Mouse (Mus musculus) embryonic facial prominence, embryonic 15.5 days (tissue): ENCODE results near the gene Dkkl1. TPM values are rescaled to one million over a fixed set of nuclear protein-coding genes. Genes with fewer than 3 reads are reported as not detected.
A peak's percentile ranks its signal among the peaks of the same experiment; 100 is the strongest.
"Not testable (repeated sequence)": the region's sequence is repeated elsewhere in the genome, so short reads cannot be mapped to it uniquely, and the experiment has no call there.

ENCODE experiments used
- ATAC-seq: fragments of 200-750 bp; cut with Nextera tagmentation; 2 replicates; pipeline ENCODE4 v1.8.0; 2017; ENCODE audit warnings: low read depth, moderate TSS enrichment; ENCODE audit not compliant: insufficient number of reproducible peaks, low FRiP score, low TSS enrichment
- H3K27ac ChIP-seq: fragments of 300-500 bp; sonication (generic); replicated peaks from 2 replicates; pipeline ENCODE4 v1.5.1; 2015; ENCODE audit warnings: mild to moderate bottlenecking, inconsistent platforms
- H3K27me3 ChIP-seq: fragments of 300-500 bp; sonication (generic); 2 replicates; pipeline ENCODE4 v1.6.1; 2015; ENCODE audit warnings: inconsistent platforms
- H3K36me3 ChIP-seq: fragments of 300-500 bp; sonication (generic); 2 replicates; pipeline ENCODE4 v1.6.1; 2015; ENCODE audit warnings: mild to moderate bottlenecking, inconsistent platforms
- H3K4me1 ChIP-seq: fragments of 300-500 bp; sonication (generic); 2 replicates; pipeline ENCODE4 v1.6.1; 2015; ENCODE audit warnings: inconsistent platforms
- H3K4me2 ChIP-seq: fragments of 300-500 bp; sonication (generic); replicated peaks from 2 replicates; pipeline ENCODE4 v1.6.1; 2015; ENCODE audit warnings: mild to moderate bottlenecking, inconsistent platforms
- H3K4me3 ChIP-seq: fragments of 300-500 bp; sonication (generic); replicated peaks from 2 replicates; pipeline ENCODE4 v1.5.1; 2015; ENCODE audit warnings: mild to moderate bottlenecking, inconsistent platforms
- H3K9ac ChIP-seq: fragments of 300-500 bp; sonication (generic); 2 replicates; pipeline ENCODE4 v1.6.1; 2015; ENCODE audit warnings: inconsistent platforms
- H3K9me3 ChIP-seq: fragments of 300-500 bp; sonication (generic); replicated peaks from 2 replicates; pipeline ENCODE4 v1.6.1; 2016; ENCODE audit warnings: inconsistent platforms
- WGBS: fragments of 180-500 bp; shearing (Covaris S2); methylation state at CpG from one replicate; pipeline ENCODE4 v1.1.7; 2015; 5-methylcytosine and 5-hydroxymethylcytosine counted together
- polyA plus RNA-seq: library from polyadenylated mRNA; unstranded; fragments of >200 nt; fragmentation: Nextera tagmentation; extraction: Ambion mirVana; gene quantifications from 2 replicates; pipeline ENCODE4 v1.2.1, GENCODE M21; 2015

The Dkkl1 gene
- polyA plus RNA-seq, 1 experiment from 2014 or later: 38.5 TPM

DNA sequence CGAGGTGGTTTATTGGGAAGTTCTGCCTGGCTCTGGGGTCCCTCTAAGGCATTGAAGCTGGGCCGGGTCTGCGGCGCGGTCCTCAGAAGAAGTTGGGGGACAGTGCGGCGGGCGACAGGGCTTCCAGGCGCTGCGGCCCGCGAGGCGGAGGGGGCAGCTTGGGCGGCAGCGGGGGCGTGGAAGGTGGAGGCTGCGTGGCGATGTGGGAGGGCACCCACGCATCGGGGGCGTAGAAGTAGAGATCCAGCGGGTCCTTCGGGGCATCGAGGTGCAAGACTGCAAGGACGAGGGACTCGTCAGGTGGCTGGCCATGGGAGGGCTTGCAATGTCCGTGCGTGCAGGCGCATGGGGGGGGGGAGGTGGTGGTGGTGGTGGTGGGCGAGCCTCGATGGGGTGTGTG is 35.6 kb downstream of the Dkkl1 start:
- Histone ChIP-seq H3K9ac (no peak overlapping the region), H3K4me2 (peak overlapping the region; percentile 47), H3K9me3 (no peaks in the 10 kb centered on the region), H3K4me3 (peak overlapping the region; percentile 23), H3K27me3 (peaks cover 92% of the 10 kb centered on the region), H3K27ac (no peak overlapping the region), H3K4me1 (peaks cover 20% of the 10 kb centered on the region), H3K36me3 (no peaks in the 10 kb centered on the region)
- no peak for ATAC-seq
- WGBS: 1% methylated on average over 31 of the region's 31 CpGs

DNA sequence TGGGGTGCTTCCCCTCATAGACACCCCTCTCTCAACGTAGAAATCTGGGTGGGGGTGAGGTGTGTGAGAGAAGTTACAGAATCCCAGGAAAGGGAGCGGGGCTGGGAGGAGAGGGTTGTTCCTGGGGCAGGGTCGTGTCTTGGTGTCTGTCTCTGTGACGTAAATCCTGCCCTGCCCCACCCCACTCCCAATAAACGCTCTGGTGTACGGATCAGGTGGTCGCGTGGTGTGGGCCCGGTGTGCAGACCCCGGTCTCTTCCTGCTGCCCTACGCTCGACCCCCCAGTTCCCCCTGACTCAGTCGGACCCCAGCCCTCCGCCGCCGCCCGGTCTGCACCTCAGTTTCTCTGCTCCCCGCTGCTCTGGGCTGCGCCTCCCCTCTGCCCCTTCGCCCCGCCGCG is 36.0 kb downstream of the Dkkl1 start:
- Histone ChIP-seq H3K36me3 (no peaks in the 10 kb centered on the region), H3K9me3 (no peaks in the 10 kb centered on the region), H3K9ac (no peak overlapping the region), H3K27ac (no peak overlapping the region), H3K4me2 (peak overlapping the region; percentile 47), H3K4me3 (peak overlapping the region; percentile 23), H3K4me1 (peaks cover 18% of the 10 kb centered on the region), H3K27me3 (peaks cover 92% of the 10 kb centered on the region)
- whole genome bisulfite sequencing: 4% methylated on average over 23 of the region's 23 CpGs
- ATAC-seq: no peak

DNA sequence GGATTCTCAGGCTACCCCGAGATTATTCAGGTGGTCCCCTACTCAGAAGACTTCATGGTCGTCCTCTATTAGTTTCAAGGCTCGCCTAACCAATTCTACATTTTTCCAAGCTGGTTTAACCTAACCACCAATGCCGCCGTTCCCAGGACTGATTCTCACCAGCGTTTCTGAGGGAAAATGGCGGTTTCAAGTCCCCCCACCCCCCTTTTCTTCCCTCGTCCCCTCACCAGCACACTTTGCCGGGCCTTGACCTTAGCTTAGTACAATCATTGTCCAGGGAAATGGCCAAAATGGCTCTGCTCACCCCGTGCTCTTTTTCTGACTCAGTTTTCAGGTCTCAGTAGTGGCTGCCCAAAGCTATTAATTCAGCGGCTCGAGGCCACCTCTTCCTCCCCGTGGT is 36.5 kb downstream of the Dkkl1 start:
- no peak overlapping the region for H3K4me2 ChIP-seq
- no peak overlapping the region for H3K27ac ChIP-seq
- H3K4me3 ChIP-seq: no peak overlapping the region
- peaks cover 90% of the 10 kb centered on the region for H3K27me3 ChIP-seq
- no peak for ATAC-seq
- H3K4me1 ChIP-seq: peaks cover 18% of the 10 kb centered on the region
- no peaks in the 10 kb centered on the region for H3K9me3 ChIP-seq
- WGBS: 4% methylated on average over 13 of the region's 13 CpGs
- no peak overlapping the region for H3K9ac ChIP-seq
- no peaks in the 10 kb centered on the region for H3K36me3 ChIP-seq

DNA sequence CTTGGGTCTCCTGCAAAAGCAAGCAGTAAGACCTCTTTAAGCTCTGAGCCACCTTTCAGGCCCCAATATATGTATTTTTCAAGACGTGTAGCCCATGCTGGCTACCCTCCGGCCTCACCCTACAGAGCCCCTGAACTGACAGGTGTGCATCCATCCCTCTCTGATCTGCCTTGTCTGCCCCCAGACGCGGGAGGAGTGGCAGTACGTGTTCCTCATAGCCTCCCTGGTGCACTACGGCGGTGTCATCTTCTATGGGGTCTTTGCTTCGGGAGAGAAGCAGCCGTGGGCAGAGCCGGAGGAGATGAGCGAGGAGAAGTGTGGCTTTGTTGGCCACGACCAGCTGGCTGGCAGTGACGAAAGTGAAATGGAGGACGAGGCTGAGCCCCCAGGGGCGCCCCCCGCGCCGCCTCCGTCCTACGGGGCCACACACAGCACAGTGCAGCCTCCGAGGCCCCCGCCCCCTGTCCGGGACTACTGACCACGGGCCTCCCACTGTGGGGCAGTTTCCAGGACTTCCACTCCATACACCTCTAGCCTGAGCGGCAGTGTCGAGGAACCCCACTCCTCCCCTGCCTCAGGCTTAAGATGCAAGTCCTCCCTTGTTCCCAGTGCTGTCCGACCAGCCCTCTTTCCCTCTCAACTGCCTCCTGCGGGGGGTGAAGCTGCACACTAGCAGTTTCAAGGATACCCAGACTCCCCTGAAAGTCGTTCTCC is 37.2 kb downstream of the Dkkl1 start:
- WGBS: 3% methylated on average over 29 of the region's 29 CpGs
- H3K4me3 ChIP-seq: peak overlapping the region; percentile 16
- H3K36me3 ChIP-seq: no peaks in the 10 kb centered on the region
- no peak overlapping the region for H3K9ac ChIP-seq
- ATAC-seq: no peak
- peaks cover 6% of the 10 kb centered on the region for H3K9me3 ChIP-seq
- peaks cover 18% of the 10 kb centered on the region for H3K4me1 ChIP-seq
- H3K27me3 ChIP-seq: peaks cover 86% of the 10 kb centered on the region
- H3K27ac ChIP-seq: no peak overlapping the region
- peak overlapping the region; percentile 24 for H3K4me2 ChIP-seq

DNA sequence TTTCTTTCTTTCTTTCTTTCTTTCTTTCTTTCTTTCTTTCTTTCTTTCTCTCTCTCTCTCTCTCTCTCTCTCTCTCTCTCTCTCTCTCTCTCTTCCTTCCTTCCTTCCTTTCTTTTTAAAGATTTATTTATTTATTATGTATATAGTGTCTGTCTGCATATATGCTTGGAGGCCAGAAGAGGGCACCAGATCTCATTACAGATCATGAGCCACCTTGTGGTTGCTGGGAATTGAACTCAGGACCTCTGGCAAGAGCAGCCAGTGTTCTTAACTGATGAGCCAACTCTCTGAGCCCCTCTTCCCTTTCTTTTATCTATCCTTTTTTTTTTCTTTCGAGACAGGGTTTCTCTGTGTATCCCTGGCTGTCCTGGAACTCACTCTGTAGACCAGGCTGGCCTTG is 38.2 kb downstream of the Dkkl1 start:
- peaks cover 11% of the 10 kb centered on the region for H3K9me3 ChIP-seq
- H3K4me1 ChIP-seq: peaks cover 18% of the 10 kb centered on the region
- not testable (repeated sequence) for H3K4me2 ChIP-seq, H3K4me3 ChIP-seq, H3K9ac ChIP-seq, H3K27ac ChIP-seq, ATAC-seq, H3K36me3 ChIP-seq
- H3K27me3 ChIP-seq: peaks cover 86% of the 10 kb centered on the region
- 64% methylated on average over 1 of the region's 1 CpGs for WGBS

DNA sequence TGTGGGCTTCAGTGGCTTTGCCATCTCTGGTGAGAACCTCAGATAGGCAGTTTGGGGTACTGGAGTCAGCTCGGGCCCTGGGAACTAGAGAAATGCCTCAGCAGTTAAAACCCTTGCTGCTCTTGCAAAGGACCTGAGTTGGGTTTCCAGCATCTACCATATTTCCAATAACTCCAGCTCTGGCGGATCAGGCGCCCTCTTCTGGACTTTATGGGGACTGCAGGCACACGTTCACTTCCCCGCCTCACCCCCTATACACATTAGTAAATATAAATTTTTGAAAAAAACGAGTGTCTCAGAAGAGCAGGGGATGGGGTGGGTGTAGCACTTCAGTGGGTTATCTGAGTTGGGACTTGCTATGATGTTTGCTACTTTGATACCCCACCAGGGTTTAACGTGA is 39.0 kb downstream of the Dkkl1 start:
- H3K27ac ChIP-seq: no peak overlapping the region
- no peak overlapping the region for H3K9ac ChIP-seq
- ATAC-seq: no peak
- H3K36me3 ChIP-seq: no peaks in the 10 kb centered on the region
- no peak overlapping the region for H3K4me2 ChIP-seq
- peaks cover 86% of the 10 kb centered on the region for H3K27me3 ChIP-seq
- peaks cover 11% of the 10 kb centered on the region for H3K9me3 ChIP-seq
- H3K4me1 ChIP-seq: peaks cover 24% of the 10 kb centered on the region
- H3K4me3 ChIP-seq: no peak overlapping the region
- 63% methylated on average over 7 of the region's 7 CpGs for WGBS

DNA sequence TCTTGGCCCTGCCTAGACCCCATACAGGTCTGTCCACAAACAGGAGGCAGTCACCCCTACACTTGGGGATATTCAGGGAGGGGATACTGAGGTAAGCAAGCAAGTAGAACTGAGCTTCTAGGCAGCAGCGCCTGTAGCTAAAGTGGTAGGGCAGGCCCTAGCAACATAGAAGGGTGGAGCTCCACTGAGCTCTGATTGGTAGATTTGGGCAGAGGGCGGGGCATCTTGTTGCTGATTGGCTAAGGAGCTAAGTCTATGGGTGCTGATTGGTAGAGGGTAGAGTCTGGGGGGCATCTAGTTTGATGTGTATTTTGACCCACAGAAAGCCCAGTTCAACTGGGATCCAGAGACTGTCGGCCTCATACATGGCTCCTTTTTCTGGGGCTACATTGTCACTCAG is 42.5 kb downstream of the Dkkl1 start:
- 89% methylated on average over 3 of the region's 3 CpGs for WGBS
- H3K4me1 ChIP-seq: peaks cover 8% of the 10 kb centered on the region; the same call in 1 of the 2 replicates

DNA sequence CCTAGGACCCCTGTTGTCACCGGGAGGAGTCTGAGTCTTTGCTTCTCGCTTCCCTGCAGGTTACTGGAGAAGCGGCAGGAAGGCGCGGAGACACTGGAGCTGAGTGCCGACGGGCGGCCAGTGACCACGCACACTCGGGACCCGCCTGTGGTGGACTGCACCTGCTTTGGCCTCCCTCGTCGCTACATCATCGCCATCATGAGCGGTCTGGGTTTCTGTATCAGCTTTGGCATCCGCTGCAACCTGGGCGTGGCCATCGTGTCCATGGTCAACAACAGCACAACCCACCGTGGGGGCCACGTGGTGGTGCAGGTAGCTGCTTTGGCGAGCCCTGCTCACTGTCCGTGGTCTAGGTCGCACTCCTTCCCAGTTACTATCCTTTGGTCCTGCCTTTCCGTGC is 43.3 kb downstream of the Dkkl1 start:
- H3K9ac ChIP-seq: no peak overlapping the region
- H3K9me3 ChIP-seq: peaks cover 11% of the 10 kb centered on the region
- no peak overlapping the region; the same call in 1 of the 2 replicates for H3K4me3 ChIP-seq
- no peaks in the 10 kb centered on the region for H3K36me3 ChIP-seq
- WGBS: 5% methylated on average over 24 of the region's 24 CpGs
- peaks cover 87% of the 10 kb centered on the region for H3K27me3 ChIP-seq
- no peak overlapping the region for H3K27ac ChIP-seq
- H3K4me2 ChIP-seq: no peak overlapping the region
- ATAC-seq: no peak
- H3K4me1 ChIP-seq: peaks cover 13% of the 10 kb centered on the region

More for the DNA sequence above, 42.5 kb downstream of the Dkkl1 start:
- Histone ChIP-seq H3K9me3 (peaks cover 11% of the 10 kb centered on the region), H3K27ac (no peak overlapping the region), H3K27me3 (peaks cover 86% of the 10 kb centered on the region), H3K4me3 (no peak overlapping the region), H3K36me3 (no peaks in the 10 kb centered on the region), H3K4me2 (no peak overlapping the region), H3K9ac (no peak overlapping the region)
- ATAC-seq: no peak

DNA sequence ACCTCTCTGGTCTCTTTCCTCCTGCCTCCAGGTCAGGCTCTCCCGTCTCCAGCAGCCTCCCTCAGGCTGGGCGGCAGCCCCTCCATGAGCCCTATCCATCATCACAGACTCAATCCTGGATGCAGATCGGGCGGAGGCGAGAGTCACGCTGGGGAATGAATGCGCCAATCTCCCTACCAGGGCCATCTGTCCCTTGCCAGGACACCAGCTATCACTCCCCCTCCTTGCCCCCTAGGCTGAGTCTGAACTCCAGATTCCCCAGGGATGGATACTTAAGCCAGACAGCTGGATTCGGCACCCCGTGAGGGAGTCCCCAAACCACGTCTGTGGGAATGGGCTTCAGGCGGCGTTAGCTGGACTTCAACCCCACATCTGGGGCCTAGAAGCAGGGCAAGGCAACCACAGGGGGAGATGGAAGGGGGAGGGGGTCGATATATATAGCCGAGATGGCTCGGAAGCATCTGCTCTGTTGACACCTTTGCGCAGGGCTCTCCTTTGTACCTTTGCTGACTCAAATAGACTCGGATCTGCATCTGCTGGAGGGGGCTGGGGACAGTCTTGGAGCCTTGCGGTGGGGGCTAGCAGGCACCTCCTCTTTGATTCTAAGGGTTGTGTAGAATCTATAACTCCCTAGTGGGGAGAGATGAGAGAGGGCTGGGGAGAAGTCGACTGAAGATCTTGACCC is 44.0 kb downstream of the Dkkl1 start:
- ATAC-seq: no peak
- WGBS: under 1% methylated on average over 19 of the region's 19 CpGs
- Histone ChIP-seq H3K9ac (no peak overlapping the region), H3K4me1 (peaks cover 15% of the 10 kb centered on the region), H3K4me2 (no peak overlapping the region), H3K27me3 (peaks cover 90% of the 10 kb centered on the region), H3K9me3 (peaks cover 11% of the 10 kb centered on the region), H3K4me3 (no peak overlapping the region), H3K27ac (no peak overlapping the region), H3K36me3 (no peaks in the 10 kb centered on the region)

DNA sequence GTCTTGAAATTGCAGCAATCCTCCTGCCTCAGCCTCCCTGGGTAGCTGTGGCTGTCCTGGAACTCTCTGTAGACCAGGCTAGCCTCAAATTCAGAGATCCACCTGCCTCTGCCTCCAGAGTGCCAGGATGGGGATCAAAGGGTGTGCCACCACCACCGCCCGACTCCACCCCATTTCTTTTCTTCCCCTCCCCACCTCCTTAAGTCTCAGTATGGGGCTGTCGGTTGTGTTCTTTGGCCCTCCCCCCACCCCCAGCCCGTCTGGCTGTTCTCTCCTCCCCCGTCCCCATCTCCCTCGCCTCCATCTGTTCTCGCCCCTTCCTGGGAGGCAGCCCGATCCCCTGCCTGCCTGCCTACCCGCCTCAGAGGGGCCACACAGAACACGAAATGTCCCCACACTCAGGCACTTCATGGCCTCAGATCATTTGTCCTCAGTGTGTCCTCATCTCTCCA is 45.0 kb downstream of the Dkkl1 start:
- H3K4me2 ChIP-seq: no peak overlapping the region
- peaks cover 11% of the 10 kb centered on the region for H3K9me3 ChIP-seq
- peaks cover 23% of the 10 kb centered on the region for H3K4me1 ChIP-seq
- 27% methylated on average over 10 of the region's 10 CpGs for WGBS
- peaks cover 90% of the 10 kb centered on the region for H3K27me3 ChIP-seq
- no peaks in the 10 kb centered on the region for H3K36me3 ChIP-seq
- no peak overlapping the region for H3K9ac ChIP-seq
- ATAC-seq: no peak
- H3K27ac ChIP-seq: no peak overlapping the region
- H3K4me3 ChIP-seq: no peak overlapping the region

DNA sequence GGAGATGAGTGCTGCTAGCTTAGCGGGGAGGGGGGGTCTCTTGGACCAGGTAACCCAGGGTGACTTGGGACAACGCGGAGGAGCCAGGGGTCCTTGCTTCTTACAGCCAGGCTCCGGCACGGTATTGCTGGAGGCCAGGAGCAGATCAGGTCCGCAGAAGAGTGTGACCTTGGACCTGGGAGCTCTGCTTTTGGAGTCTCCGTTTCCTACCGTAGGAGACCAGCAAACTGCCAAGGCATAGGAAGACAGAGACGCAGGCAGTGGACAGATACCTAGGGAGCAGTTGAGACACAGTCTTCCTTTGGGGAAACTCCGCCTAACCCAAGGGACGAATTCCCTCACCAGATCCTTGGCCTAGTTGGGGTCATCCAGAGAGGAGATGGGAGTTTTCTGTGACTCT is 46.2 kb downstream of the Dkkl1 start:
- Histone ChIP-seq H3K9me3 (peaks cover 11% of the 10 kb centered on the region), H3K27ac (no peak overlapping the region), H3K9ac (no peak overlapping the region), H3K27me3 (peaks cover 77% of the 10 kb centered on the region), H3K4me1 (peaks cover 28% of the 10 kb centered on the region), H3K36me3 (0 out of 2 replicates have a peak, but pooled peaks cover 2% of the 10 kb centered on the region), H3K4me2 (no peak overlapping the region), H3K4me3 (no peak overlapping the region)
- WGBS: 41% methylated on average over 11 of the region's 11 CpGs
- ATAC-seq: no peak
